Mouse (Mus musculus) layer of hippocampus, postnatal 10 days (tissue): ENCODE measurements around the gene Gpr84. TPM values are rescaled to one million over a fixed set of nuclear protein-coding genes. Genes with fewer than 3 reads are reported as not detected.

Experiments used
- DNase-seq, 2 experiments: peaks; one replicate each; pipeline ENCODE4 v3.0.0; 2021; ENCODE audit warnings: low spot score in 2 of 2
- total RNA-seq, 2 experiments: library from RNA; stranded (reverse); gene quantifications; 2 replicates each; pipeline ENCODE4 v1.2.3; 2021

The Gpr84 gene
- total RNA-seq, 2 experiments from 2014 or later, result 0.89 to 1.0 TPM

DNA sequence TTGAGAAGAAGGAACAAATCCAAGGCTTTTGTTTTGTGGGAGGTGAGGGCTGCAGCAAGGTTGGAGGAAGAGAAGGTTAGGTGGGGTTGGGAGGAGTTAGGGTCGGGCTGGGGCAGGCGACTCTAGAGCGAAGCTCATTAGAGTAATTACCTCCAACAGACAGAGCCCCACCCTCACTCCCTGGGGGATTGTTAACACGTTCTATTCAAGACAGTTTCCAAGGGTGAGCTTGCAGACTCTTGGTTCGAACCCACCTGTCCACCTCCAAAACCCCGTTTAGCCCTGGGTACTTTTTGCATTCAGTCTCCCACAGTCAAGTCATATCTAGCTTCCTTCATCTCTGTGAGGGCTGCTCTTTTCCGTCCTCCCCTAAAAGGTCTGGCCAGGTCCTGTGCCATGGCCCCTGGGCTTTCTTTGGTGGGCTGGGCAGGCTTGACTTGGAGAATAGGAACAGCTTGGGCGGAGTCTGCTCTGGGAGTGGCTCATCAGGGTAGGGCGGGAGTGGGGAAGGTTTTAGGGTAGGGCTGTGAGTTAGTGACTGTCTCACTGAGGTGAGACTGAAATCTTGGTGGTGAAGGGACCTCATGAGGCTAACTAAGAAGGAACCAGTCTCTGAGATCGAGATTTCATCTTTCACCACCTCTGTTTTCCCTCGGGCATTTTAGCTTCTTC, 26.7 kb upstream of the Gpr84 start:
- no peak for DNase-seq

DNA sequence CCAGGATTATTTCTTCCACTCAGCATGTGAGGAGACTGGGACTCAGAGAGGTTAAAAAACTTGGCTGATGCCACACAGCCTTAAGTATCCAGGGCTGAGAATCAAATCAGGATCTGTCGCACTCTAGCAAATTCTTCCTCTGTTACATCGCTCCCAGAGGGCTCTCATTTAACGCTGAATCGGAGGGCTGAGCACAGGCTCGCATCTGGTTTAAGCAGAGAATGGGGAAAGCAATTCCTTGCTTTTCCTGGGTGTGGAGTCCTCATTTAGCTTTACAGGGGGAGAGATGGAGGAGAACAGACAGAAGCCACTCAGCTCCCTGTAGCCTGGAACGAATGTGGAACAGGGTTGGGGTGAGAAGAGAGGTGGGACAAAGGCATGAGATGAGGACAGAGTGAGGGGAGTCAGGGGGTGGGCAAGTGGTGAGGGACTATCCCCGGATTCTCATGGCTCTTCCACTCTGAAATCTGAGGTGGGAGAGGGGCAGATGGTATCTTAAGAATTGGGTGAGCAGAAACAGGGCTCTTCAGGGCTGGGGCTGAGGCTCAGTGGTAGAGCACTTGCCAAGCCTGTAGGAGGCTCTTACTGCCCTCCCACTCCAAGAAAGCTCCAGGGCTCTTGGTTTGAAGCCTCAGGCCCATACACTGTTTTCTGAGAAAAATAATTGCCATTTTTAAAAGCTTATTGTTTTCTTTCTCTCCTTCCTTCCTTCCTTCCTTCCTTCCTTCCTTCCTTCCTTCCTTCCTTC, 25.2 kb upstream of the Gpr84 start:
- DNase-seq, result no peak

- no peak for DNase-seq
These were observed 24.6 kb upstream of the Gpr84 start for GRCm38 (mm10) chr15:103335040-103335439.

- no peak for DNase-seq
These were observed 23.8 kb upstream of the Gpr84 start for GRCm38 (mm10) chr15:103334194-103334593.

DNA sequence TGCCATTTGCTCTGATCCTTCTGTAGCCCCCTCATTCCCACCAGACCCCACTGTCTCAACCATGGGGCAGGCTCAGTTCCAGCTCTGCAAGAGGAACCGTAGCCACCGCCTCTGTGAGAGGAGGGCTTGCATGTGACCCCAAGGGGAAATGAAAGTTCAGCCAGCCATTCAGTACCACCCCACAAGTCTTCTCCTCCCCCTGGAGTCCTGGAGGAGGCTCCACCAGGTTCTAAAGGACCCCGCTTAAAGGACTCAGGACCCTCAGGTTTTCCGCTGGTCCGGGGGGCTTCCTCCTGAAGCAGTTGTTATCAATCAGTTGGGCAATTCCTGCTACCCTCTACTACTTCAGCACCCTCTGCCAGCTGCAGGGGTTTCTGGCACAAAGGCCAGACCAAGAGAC, 23.3 kb upstream of the Gpr84 start:
- DNase-seq, result no peak

DNA sequence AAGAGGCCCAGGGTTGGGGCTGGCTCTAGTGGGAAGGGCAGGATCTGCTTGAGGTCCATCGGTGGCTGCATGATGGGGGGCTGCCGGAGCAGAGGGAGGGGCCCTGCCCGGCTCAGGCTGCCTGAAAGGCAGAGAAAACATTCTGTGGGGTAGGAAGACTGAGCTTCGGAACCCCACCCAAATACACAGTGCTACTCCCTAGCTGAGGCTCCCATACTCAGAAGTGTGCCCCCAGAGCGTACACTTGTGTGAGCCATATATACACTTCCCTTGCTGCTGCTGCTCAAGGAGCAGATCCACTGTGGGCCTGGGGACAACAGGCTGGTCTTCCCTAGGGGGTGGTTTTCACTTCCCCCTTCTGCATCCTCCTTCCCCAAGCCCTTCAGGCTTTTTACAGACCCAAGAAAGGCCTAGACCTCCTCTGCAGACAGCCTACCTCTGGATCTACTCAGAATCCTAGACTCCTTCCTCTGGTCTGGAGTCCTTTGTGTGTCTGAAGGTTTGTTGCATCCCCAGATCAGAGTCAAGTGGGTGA, 22.7 kb upstream of the Gpr84 start:
- no peak for DNase-seq

- peak; percentile 86 to 91 for DNase-seq
These were observed 13.2 kb upstream of the Gpr84 start for GRCm38 (mm10) chr15:103323455-103324247.

DNA sequence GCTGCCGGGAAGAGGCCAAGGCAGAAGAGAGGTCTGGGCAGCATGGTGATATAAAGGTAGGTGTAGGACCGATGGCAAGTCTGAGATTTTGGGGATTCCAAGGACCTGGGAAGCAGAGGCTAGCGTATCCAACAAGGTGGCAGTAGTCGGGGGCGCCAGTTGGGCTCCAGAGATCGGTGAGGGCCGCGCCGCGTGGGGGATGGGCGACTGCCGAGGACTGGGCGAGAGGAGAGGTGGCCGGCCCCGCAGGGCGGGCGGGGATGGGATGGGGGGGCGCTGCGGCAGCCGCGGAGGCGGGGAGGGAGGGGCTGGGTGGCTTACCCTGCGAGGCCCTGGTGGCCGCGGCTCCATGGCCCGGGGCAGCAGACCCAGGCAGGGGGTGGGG, 12.7 kb upstream of the Gpr84 start:
- DNase-seq, result peak; percentile 63 to 77

GRCm38 (mm10) chr15:103322396-103322795, 12.0 kb upstream of the Gpr84 start:
- no peak for DNase-seq

- no peak for DNase-seq
These were observed 10.7 kb upstream of the Gpr84 start for GRCm38 (mm10) chr15:103321076-103321475.

DNA sequence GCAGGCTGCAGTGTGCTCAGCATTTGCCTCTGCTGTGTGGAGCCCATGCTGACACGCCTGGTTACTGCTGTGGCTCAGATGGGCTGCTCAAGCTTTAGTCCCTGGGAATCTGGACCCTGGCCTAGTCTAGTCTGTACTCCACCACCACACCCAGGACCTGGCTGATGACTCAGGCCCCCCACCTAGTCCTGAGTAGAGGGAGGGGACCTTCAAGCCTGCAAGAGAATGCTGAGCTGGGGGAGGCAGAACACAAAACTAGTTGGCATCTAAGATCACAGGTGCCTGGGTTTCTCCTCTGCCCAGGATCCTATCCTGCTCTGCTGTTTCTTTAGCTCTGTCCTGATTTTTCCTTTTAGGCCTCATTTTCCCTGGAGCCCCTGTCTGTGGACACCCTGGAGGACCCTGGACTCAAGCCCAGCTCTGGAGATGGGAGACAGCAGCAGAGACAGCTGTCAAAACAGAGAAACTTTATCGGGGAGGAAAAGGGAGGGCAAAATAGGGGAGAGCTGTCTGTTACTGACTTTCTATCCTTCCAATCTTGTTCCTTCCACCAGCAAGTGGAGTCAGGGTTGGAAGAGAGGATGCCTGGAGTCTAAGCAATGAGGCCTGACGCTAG, 7.9 kb upstream of the Gpr84 start:
- no peak for DNase-seq

DNA sequence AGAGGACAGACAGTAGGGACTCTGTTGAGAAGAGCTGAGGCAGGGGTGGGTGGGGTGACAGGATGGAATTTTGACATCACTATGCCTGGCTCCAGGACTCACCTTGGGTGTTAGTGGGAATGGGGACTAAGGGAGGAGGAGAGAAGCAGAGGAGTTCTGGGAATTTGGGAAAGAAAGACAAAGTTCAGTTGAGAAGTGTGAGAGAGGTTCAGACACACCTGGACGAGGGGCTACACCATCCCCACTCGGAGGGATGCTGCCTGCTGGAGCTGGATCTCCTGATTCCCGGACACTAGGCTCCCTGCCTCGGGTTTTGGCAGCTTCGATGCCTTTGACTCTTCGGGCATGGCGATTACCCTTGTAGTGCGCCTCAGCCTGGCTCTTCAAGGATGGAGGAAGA, 7.3 kb upstream of the Gpr84 start:
- DNase-seq, result no peak

GRCm38 (mm10) chr15:103317120-103317519, 6.7 kb upstream of the Gpr84 start:
- no peak for DNase-seq

DNA sequence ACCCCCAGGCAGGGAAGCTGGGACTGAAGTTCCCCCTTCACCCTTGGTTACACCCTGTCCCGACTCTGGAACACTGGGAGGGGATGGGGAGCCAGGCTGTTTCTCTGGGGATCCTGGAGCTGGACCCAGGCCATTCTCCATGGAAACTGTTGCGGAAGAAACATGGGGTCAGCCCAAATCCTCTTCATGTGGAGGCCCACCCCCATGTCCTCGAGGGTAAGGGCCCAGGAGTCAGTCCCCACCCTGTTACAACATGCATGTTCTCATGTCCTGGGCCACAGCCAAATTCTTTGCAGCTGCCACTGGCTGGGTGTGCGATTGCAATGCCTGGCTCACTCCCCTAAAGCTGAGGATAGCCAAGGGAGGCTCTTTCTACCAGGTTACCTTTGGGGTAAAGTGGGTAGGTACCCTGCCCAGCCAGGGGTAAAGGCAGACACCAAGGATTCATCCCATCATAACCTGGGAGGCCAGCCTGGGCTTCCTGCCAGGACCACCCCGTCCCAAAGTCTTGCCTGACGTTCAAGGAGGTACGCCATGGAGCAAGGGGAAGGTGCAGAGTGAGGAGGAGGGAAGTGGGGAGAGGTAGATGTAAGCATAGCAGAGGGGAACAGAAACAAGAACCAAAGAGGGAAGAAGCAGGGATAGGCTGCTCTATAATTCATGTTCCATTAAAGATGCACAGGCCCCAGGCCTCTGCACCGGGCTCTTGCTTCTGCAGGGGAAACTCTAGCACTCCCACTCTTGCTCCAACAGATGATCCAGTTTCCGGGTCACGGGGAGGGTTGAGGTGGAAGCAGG, 5.8 kb upstream of the Gpr84 start:
- no peak for DNase-seq

DNA sequence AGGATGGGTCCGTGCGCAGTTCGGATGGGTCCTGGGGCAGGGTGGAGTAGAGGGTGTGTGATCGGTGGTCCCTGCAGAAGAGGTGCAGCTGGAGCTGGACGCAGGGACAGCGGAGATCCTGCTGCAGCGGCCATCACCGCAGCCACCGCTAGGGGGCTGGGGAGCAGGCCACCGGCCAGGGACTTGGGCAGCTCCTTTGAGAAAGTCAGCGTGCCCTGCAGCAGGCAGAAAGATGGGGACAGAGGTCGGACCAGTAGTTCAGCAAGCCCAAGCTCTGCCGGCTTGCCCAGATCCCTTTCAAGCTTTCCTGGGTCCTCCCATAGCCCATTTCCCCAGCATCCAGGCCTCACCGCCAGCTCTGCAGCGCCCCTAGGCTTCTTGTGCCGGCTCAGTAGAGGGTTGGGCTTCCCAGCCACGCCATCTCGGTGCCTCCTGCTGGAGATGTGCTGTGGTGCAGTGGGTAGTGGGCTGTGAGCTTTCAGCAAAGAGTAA, 4.6 kb upstream of the Gpr84 start:
- DNase-seq, result peak; percentile 78 to 84

DNA sequence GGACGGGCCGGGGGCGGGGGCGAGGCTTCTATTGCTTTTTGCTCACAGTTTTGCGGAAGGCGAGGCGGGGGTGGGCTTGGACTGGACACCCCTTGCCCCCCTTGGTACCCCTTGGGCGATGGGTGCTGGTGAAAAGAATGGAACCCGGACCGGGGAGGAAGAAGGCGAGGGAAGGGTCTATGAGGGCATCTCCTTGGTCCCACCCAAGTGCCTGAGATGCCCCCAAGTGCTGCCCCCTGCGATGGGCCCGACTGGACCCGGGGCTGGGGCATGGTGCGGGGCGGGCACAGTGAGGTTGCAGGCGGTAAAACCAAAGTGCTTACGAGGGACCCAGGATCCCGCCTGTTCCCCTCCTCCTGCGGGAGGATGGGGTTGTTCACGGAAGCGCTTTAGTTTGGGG, 3.8 kb upstream of the Gpr84 start:
- no peak for DNase-seq

GRCm38 (mm10) chr15:103313495-103314095, 3.2 kb upstream of the Gpr84 start:
- DNase-seq, result peak; percentile 66 to 70

GRCm38 (mm10) chr15:103308876-103309580, 1.4 kb downstream of the Gpr84 start:
- no peak for DNase-seq
